9 mouse cellular contexts compared by ENCODE assay signal in the genomic region with DNA sequence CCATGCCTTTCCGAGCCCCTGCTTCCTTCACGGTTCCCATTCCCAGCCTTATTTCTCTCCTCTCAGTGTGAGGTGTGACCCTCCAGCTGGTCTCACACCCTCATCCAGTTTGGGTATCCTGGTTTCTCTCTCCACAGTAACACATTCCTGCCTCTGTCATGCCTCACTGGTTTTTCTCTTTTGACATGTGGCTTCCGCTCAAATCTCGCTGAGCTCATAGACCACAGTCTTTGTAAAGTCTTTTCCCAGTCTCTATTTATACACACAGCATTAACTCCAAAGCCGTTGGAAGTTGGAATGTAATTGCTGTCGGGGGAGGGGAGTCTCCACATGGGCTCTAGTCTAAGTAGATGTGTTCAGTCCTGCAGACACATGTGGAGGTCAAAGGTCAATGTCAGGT.
A peak's percentile ranks its signal among the peaks of the same experiment; 100 is the strongest.
DNase-seq lines count a peak whose midpoint lies in the region; ATAC-seq and TF ChIP-seq lines count a peak whose summit lies in the region.
"Had no signal": no experiment of that assay in that cellular context is flagged by ENCODE, and none has a peak within 500 bp of the region (broad histone marks: within the 10 kb centered on the region; RNA-seq: fewer than 3 reads in every experiment).

No protein-coding gene starts in this region.

- H3K4me3 ChIP-seq in forebrain, embryonic 10.5 days = no peak overlapping the region
- H3K4me3 ChIP-seq in forebrain, embryonic 11.5 days (ENCODE audit: low read depth, low read length) = no peak overlapping the region
- no peak overlapping the region for H3K4me3 ChIP-seq in lung, postnatal 0 days (ENCODE audit: low read depth, low read length)
- H3K4me3 ChIP-seq in hindbrain, postnatal 0 days (ENCODE audit: low read length) = no peak overlapping the region
- H3K4me3 ChIP-seq in stomach, embryonic 16.5 days (replicated peaks; ENCODE audit: low read length) = no peak overlapping the region

- H3K4me2 ChIP-seq in forebrain, embryonic 11.5 days (ENCODE audit: low read depth, low read length, severe bottlenecking) = no peak overlapping the region
- no peak overlapping the region for H3K4me2 ChIP-seq in lung, postnatal 0 days (replicated peaks; ENCODE audit: low read depth, low read length)
- H3K4me2 ChIP-seq in hindbrain, postnatal 0 days (ENCODE audit: low read depth, low read length) = no peak overlapping the region
- no peak overlapping the region for H3K4me2 ChIP-seq in stomach, embryonic 16.5 days (ENCODE audit: low read depth, low read length)

- TF ChIP-seq CTCF in lung, postnatal 0 days (IDR thresholded peaks at IDR 0.05) = no peak
- no peak for TF ChIP-seq CTCF in hindbrain, postnatal 0 days (IDR thresholded peaks at IDR 0.05; ENCODE audit: low read depth)

- TF ChIP-seq EP300 in lung, postnatal 0 days (IDR thresholded peaks at IDR 0.05) = no peak

- H3K9ac ChIP-seq in forebrain, embryonic 11.5 days (ENCODE audit: low read length) = no peak overlapping the region
- H3K9ac ChIP-seq in lung, postnatal 0 days (replicated peaks; ENCODE audit: low read depth) = no peak overlapping the region
- H3K9ac ChIP-seq in hindbrain, postnatal 0 days (replicated peaks; ENCODE audit: low read length) = no peak overlapping the region
- H3K9ac ChIP-seq in stomach, embryonic 16.5 days (ENCODE audit: low read length) = no peak overlapping the region

- no peaks in the 10 kb centered on the region for H3K36me3 ChIP-seq in forebrain, embryonic 10.5 days (replicated peaks)
- no peaks in the 10 kb centered on the region for H3K36me3 ChIP-seq in forebrain, embryonic 11.5 days (ENCODE audit: control insufficient read depth, insufficient read depth, low read length)
- H3K36me3 ChIP-seq in lung, postnatal 0 days (ENCODE audit: insufficient read depth, low read length) = no peaks in the 10 kb centered on the region
- no peaks in the 10 kb centered on the region for H3K36me3 ChIP-seq in hindbrain, postnatal 0 days (ENCODE audit: insufficient read depth, low read length)
- H3K36me3 ChIP-seq in stomach, embryonic 16.5 days (ENCODE audit: control insufficient read depth, insufficient read depth, low read length) = no peaks in the 10 kb centered on the region

- H3K27me3 ChIP-seq in forebrain, embryonic 10.5 days (ENCODE audit: poor library complexity, severe bottlenecking) = no peaks in the 10 kb centered on the region
- no peaks in the 10 kb centered on the region for H3K27me3 ChIP-seq in forebrain, embryonic 11.5 days (ENCODE audit: control insufficient read depth, insufficient read depth, low read length)
- no peaks in the 10 kb centered on the region for H3K27me3 ChIP-seq in lung, postnatal 0 days (replicated peaks; ENCODE audit: insufficient read depth, low read length)
- H3K27me3 ChIP-seq in hindbrain, postnatal 0 days (ENCODE audit: insufficient read depth, low read length) = no peaks in the 10 kb centered on the region
- H3K27me3 ChIP-seq in stomach, embryonic 16.5 days (ENCODE audit: control insufficient read depth, insufficient read depth, low read length) = no peaks in the 10 kb centered on the region

- H3K27ac ChIP-seq in forebrain, embryonic 10.5 days = no peak overlapping the region
- no peak overlapping the region for H3K27ac ChIP-seq in forebrain, embryonic 11.5 days (ENCODE audit: low read depth, low read length)
- H3K27ac ChIP-seq in lung, postnatal 0 days (ENCODE audit: low read length) = no peak overlapping the region
- 0 out of 2 replicates have a peak overlapping the region, but pooled peaks have one; percentile 15 for H3K27ac ChIP-seq in hindbrain, postnatal 0 days
- H3K27ac ChIP-seq in stomach, embryonic 16.5 days (ENCODE audit: low read length) = no peak overlapping the region

- ATAC-seq in forebrain, embryonic 11.5 days (replicated peaks; ENCODE audit: low FRiP score) = no peak
- ATAC-seq in lung, postnatal 0 days = no peak
- ATAC-seq in hindbrain, postnatal 0 days = peak; percentile 64; the same call in 1 of the 2 replicates
- peak; percentile 59; the same call in 1 of the 2 replicates for ATAC-seq in stomach, embryonic 16.5 days (ENCODE audit: insufficient read depth, low FRiP score)

- 46% methylated on average over 6 of the region's 6 CpGs for WGBS in forebrain, embryonic 10.5 days
- 39% methylated on average over 6 of the region's 6 CpGs for WGBS in forebrain, embryonic 11.5 days
- WGBS in lung, postnatal 0 days = 50% methylated on average over 6 of the region's 6 CpGs
- 26% methylated on average over 6 of the region's 6 CpGs for WGBS in hindbrain, postnatal 0 days
- WGBS in stomach, embryonic 16.5 days = 30% methylated on average over 6 of the region's 6 CpGs

- no peaks in the 10 kb centered on the region for H3K9me3 ChIP-seq in forebrain, embryonic 10.5 days
- no peaks in the 10 kb centered on the region for H3K9me3 ChIP-seq in forebrain, embryonic 11.5 days (ENCODE audit: control insufficient read depth, low read length)
- no peaks in the 10 kb centered on the region for H3K9me3 ChIP-seq in lung, postnatal 0 days (ENCODE audit: low read length)
- H3K9me3 ChIP-seq in hindbrain, postnatal 0 days (ENCODE audit: low read length) = no peaks in the 10 kb centered on the region
- no peaks in the 10 kb centered on the region for H3K9me3 ChIP-seq in stomach, embryonic 16.5 days (replicated peaks; ENCODE audit: control insufficient read depth, low read length)

- peaks cover 13% of the 10 kb centered on the region for H3K4me1 ChIP-seq in forebrain, embryonic 10.5 days
- peaks cover 2% of the 10 kb centered on the region; the same call in 1 of the 2 replicates for H3K4me1 ChIP-seq in forebrain, embryonic 11.5 days (replicated peaks; ENCODE audit: control insufficient read depth, insufficient read depth, low read length)
- no peaks in the 10 kb centered on the region for H3K4me1 ChIP-seq in lung, postnatal 0 days (ENCODE audit: insufficient read depth, low read depth, low read length)
- peaks cover 4% of the 10 kb centered on the region; the same call in 1 of the 2 replicates for H3K4me1 ChIP-seq in hindbrain, postnatal 0 days (ENCODE audit: insufficient read depth, low read length)
- H3K4me1 ChIP-seq in stomach, embryonic 16.5 days (ENCODE audit: control insufficient read depth, insufficient read depth, low read length) = peaks cover 12% of the 10 kb centered on the region

- peak; percentile 20 for DNase-seq in forebrain, embryonic 10.5 days (ENCODE audit: extremely low spot score, low spot score)
- no peak for DNase-seq in forebrain, embryonic 11.5 days (ENCODE audit: low spot score)
- peak; percentile 10 for DNase-seq in lung, postnatal 0 days (ENCODE audit: low spot score)
- no peak for DNase-seq in lung, postnatal 14 days
- DNase-seq in hindbrain, postnatal 0 days (ENCODE audit: low spot score) = peak; percentile 52
- no peak for DNase-seq in adrenal gland, adult 18-20 months (ENCODE audit: low spot score in 2 of 2)
- DNase-seq in right cerebral cortex, adult 18-20 months = no peak
- DNase-seq: right cerebral cortex, postnatal 14 days had no signal

Comparison
In these comparisons a context has a peak if more than half of its experiments do, and no peak if none do; other contexts are left out.
1. DNase-seq: peak in forebrain, embryonic 10.5 days (single experiment), lung, postnatal 0 days (single experiment) and hindbrain, postnatal 0 days (single experiment); none in forebrain, embryonic 11.5 days (single experiment), lung, postnatal 14 days (single experiment), adrenal gland, adult 18-20 months (0 of 2) and right cerebral cortex, adult 18-20 months (single experiment).
2. ATAC-seq: peak in hindbrain, postnatal 0 days (single experiment) and stomach, embryonic 16.5 days (single experiment); none in forebrain, embryonic 11.5 days (single experiment) and lung, postnatal 0 days (single experiment).